Mouse (Mus musculus): ENCODE data around the gene Olfr916.

- TF ChIP-seq CTCF (IDR thresholded peaks at IDR 0.05; ENCODE audit: borderline replicate concordance, extremely low read depth, insufficient read depth, insufficient read length): no peak
- TF ChIP-seq POLR2A (IDR thresholded peaks at IDR 0.05; ENCODE audit: borderline replicate concordance, extremely low read depth, insufficient read depth, insufficient read length, poor library complexity, severe bottlenecking): no peak
Observed at GRCm38 (mm10) chr9:38659775-38660174, at the start of gene Olfr916.
